Mouse (Mus musculus) embryonic facial prominence, embryonic 14.5 days (tissue): Measurements from ENCODE around the gene Tank. TPM values are rescaled to one million over a fixed set of nuclear protein-coding genes. Genes with fewer than 3 reads are reported as not detected.

Experiments
- ATAC-seq: fragments of 200-750 bp; cut with Nextera tagmentation; 2 replicates; pipeline ENCODE4 v1.8.0; 2017; ENCODE audit warnings: low read depth, moderate number of reproducible peaks, moderate TSS enrichment
- DNase-seq: peaks from one replicate; pipeline ENCODE4 v3.0.0-alpha.2; 2015; ENCODE audit warnings: low spot score
- H3K27ac ChIP-seq: fragments of 300-500 bp; sonication (generic); replicated peaks from 2 replicates; pipeline ENCODE4 v1.5.1; 2014; ENCODE audit warnings: low read depth, mild to moderate bottlenecking, low read length, moderate library complexity
- H3K27me3 ChIP-seq: fragments of 300-500 bp; sonication (generic); replicated peaks from 2 replicates; pipeline ENCODE4 v1.6.1; 2014; ENCODE audit warnings: low read length; ENCODE audit not compliant: control insufficient read depth, insufficient read depth
- H3K36me3 ChIP-seq: fragments of 300-500 bp; sonication (generic); 2 replicates; pipeline ENCODE4 v1.6.1; 2014; ENCODE audit warnings: low read length, mixed read lengths; ENCODE audit not compliant: control insufficient read depth, insufficient read depth
- H3K4me1 ChIP-seq: fragments of 300-500 bp; sonication (generic); 2 replicates; pipeline ENCODE4 v1.6.1; 2014; ENCODE audit warnings: antibody characterized with exemption, low read length; ENCODE audit not compliant: control insufficient read depth, insufficient read depth
- H3K4me2 ChIP-seq: fragments of 300-500 bp; sonication (generic); 2 replicates; pipeline ENCODE4 v1.6.1; 2014; ENCODE audit warnings: low read depth, mild to moderate bottlenecking, low read length, moderate library complexity, mixed read lengths
- H3K4me3 ChIP-seq: fragments of 300-500 bp; sonication (generic); 2 replicates; pipeline ENCODE4 v1.5.1; 2014; ENCODE audit warnings: low read depth, mild to moderate bottlenecking, low read length
- H3K9ac ChIP-seq: fragments of 300-500 bp; sonication (generic); 2 replicates; pipeline ENCODE4 v1.6.1; 2014; ENCODE audit warnings: low read depth, mild to moderate bottlenecking, low read length, moderate library complexity, mixed read lengths
- H3K9me3 ChIP-seq: fragments of 300-500 bp; sonication (generic); 2 replicates; pipeline ENCODE4 v1.6.1; 2016; ENCODE audit warnings: low read length; ENCODE audit not compliant: control insufficient read depth
- WGBS: fragments of 180-500 bp; shearing (Covaris S2); extraction: QIAGEN DNeasy Blood & Tissue Kit; methylation state at CpG from one replicate; pipeline ENCODE4 v1.1.7; 2014; 5-methylcytosine and 5-hydroxymethylcytosine counted together
- polyA plus RNA-seq: library from polyadenylated mRNA; unstranded; fragments of >200 nt; fragmentation: Nextera tagmentation; extraction: Ambion mirVana; gene quantifications from 2 replicates; pipeline ENCODE4 v1.2.1, GENCODE M21; 2014

Tank gene
- polyA plus RNA-seq, 1 experiment from 2014 or later = 35.1 TPM

GRCm38 (mm10) chr2:61674555-61674954 lies 96.2 kb downstream of the Tank start:
- Histone ChIP-seq H3K9ac (no peak overlapping the region), H3K4me1 (no peaks in the 10 kb centered on the region), H3K27ac (no peak overlapping the region), H3K9me3 (no peaks in the 10 kb centered on the region), H3K4me3 (no peak overlapping the region), H3K36me3 (no peaks in the 10 kb centered on the region), H3K27me3 (no peaks in the 10 kb centered on the region), H3K4me2 (no peak overlapping the region)
- DNase-seq (no peak), ATAC-seq (no peak)
- 83% methylated on average over 3 of the region's 3 CpGs for WGBS

DNA sequence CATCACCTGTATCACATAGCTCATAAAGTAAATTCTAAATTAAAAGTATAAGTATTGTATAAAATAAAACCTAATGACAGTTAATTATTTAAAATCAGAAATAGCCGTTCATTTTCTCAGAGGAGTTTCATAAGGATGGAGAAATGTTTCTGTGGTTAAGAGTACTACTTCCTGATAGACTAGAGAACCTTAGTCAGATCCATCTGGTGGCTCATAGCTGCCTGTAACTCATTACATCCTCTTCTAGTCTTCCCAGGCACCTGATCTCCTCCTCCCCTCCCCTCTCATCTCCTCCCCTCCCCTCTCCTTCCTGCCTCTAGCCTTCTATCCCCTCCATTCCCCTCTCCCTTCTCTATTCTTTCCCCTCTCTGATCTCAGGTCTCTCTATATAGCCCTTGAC lies 103.2 kb downstream of the Tank start:
- Histone ChIP-seq H3K4me3 (no peak overlapping the region), H3K27me3 (no peaks in the 10 kb centered on the region), H3K9me3 (no peaks in the 10 kb centered on the region), H3K9ac (no peak overlapping the region), H3K36me3 (no peaks in the 10 kb centered on the region), H3K27ac (no peak overlapping the region), H3K4me1 (no peaks in the 10 kb centered on the region), H3K4me2 (no peak overlapping the region)
- ATAC-seq = no peak
- no peak for DNase-seq
- 84% methylated on average over 1 of the region's 1 CpGs for WGBS

DNA sequence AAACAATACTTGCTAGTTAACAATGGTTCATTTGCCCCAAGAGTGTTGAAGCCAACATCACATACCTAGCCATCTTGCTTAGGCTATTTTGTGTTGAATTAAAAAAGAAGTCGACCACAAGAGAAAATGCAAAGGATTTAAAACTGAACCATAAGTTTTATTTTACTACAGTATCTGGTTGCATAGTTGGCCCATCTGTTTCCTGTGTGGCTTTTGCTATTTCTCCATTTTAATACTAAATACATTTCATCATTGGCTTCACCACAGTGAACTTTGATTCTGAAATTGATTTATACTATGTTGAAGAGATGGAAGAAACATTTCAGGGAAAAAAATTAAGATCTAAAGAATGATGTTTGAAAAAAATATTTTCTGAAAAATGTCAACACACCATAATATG lies 108.1 kb downstream of the Tank start:
- Histone ChIP-seq H3K9ac (no peak overlapping the region), H3K4me1 (no peaks in the 10 kb centered on the region), H3K27ac (no peak overlapping the region), H3K9me3 (no peaks in the 10 kb centered on the region), H3K36me3 (no peaks in the 10 kb centered on the region), H3K4me2 (no peak overlapping the region), H3K27me3 (no peaks in the 10 kb centered on the region), H3K4me3 (no peak overlapping the region)
- 71% methylated on average over 1 of the region's 1 CpGs for WGBS
- ATAC-seq (no peak), DNase-seq (no peak)

- H3K27me3 ChIP-seq = no peaks in the 10 kb centered on the region
- DNase-seq (no peak), ATAC-seq (no peak)
- H3K36me3 ChIP-seq = no peaks in the 10 kb centered on the region
- no peak overlapping the region for H3K9ac ChIP-seq
- no peak overlapping the region for H3K4me3 ChIP-seq
- no peak overlapping the region for H3K4me2 ChIP-seq
- no peak overlapping the region for H3K27ac ChIP-seq
- H3K9me3 ChIP-seq = no peaks in the 10 kb centered on the region
- no peaks in the 10 kb centered on the region for H3K4me1 ChIP-seq
- WGBS = 82% methylated on average over 3 of the region's 3 CpGs
Measured at GRCm38 (mm10) chr2:61689086-61689485, 110.7 kb downstream of the Tank start.

Other genes starting within 250 kb of the Tank start
- 167 and 175 TPM in 2 replicates for gene Psmd14, start 133.1 kb downstream of the Tank start, polyA plus RNA-seq
- gene Tbr1, start 224.3 kb downstream of the Tank start, polyA plus RNA-seq = 0.24 and 0.38 TPM in 2 replicates